Comparison of ENCODE assay signal across 26 mouse cellular contexts in the genomic region with DNA sequence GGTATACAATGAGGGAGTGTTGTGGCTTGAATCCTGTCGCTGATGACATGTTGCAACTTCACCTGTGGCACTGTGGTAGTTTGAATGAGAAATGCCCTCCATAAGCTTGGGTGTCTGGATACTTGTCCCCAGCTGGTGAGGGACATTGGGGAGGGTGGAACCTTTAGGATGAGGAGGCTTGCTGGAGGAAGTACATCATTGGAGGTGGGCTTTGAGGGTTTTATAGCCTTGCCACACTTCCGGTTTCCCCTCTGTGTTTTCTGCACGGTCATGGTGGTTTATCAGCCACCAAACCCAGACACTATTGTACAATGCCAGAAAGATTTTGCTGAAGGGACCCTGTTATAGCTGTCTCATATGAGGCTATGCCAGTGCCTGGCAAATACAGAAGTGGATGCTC. TPM values are rescaled to one million over a fixed set of nuclear protein-coding genes. Genes with fewer than 3 reads are reported as not detected.
DNase-seq lines count a peak whose midpoint lies in the region; ATAC-seq and TF ChIP-seq lines count a peak whose summit lies in the region.
"Had no signal": no experiment of that assay in that cellular context is flagged by ENCODE, and none has a peak within 500 bp of the region (broad histone marks: within the 10 kb centered on the region; RNA-seq: fewer than 3 reads in every experiment).

No protein-coding gene starts in this region.

- no peaks in the 10 kb centered on the region for H3K36me3 ChIP-seq in G1E (replicated peaks)
- H3K36me3 ChIP-seq: embryonic facial prominence, embryonic 10.5 days; embryonic facial prominence, embryonic 13.5 days; forebrain, embryonic 12.5 days; forebrain, embryonic 15.5 days; heart, embryonic 12.5 days; heart, embryonic 15.5 days; hindbrain, embryonic 15.5 days had no signal

- H3K27me3 ChIP-seq in G1E (ENCODE audit: insufficient read depth, low read length) = peaks cover 45% of the 10 kb centered on the region
- H3K27me3 ChIP-seq: embryonic facial prominence, embryonic 13.5 days; forebrain, embryonic 12.5 days; forebrain, embryonic 15.5 days; heart, embryonic 12.5 days; heart, embryonic 15.5 days; hindbrain, embryonic 15.5 days had no signal

- H3K4me3 ChIP-seq in G1E (ENCODE audit: low read depth, low read length) = peak overlapping the region; percentile 3; the same call in 1 of the 2 replicates
- H3K4me3 ChIP-seq: embryonic facial prominence, embryonic 10.5 days; embryonic facial prominence, embryonic 13.5 days; erythroblast, embryonic 14.5 days; forebrain, embryonic 12.5 days; forebrain, embryonic 15.5 days; heart, embryonic 12.5 days; heart, embryonic 15.5 days; hindbrain, embryonic 15.5 days had no signal

- no peaks in the 10 kb centered on the region for H3K9me3 ChIP-seq in G1E (replicated peaks)
- H3K9me3 ChIP-seq: embryonic facial prominence, embryonic 10.5 days; embryonic facial prominence, embryonic 13.5 days; forebrain, embryonic 12.5 days; forebrain, embryonic 15.5 days; heart, embryonic 12.5 days; heart, embryonic 15.5 days; hindbrain, embryonic 15.5 days had no signal

- TF ChIP-seq CTCF in G1E (IDR thresholded peaks at IDR 0.05; ENCODE audit: low read depth, low read length) = no peak

- peaks cover 20% of the 10 kb centered on the region for H3K4me1 ChIP-seq in G1E (ENCODE audit: insufficient read depth, low read depth, low read length)
- H3K4me1 ChIP-seq: forebrain, embryonic 12.5 days; forebrain, embryonic 15.5 days; heart, embryonic 12.5 days; heart, embryonic 15.5 days; hindbrain, embryonic 15.5 days had no signal

- ATAC-seq in G1E (ENCODE audit: extremely low read depth, insufficient number of reproducible peaks, low FRiP score, poor library complexity, severe bottlenecking) = peak; percentile 66; the same call in 1 of the 2 replicates
- ATAC-seq in hematopoietic stem cell, adult 5-6 weeks (replicated peaks in 1 of 2; ENCODE audit: insufficient read depth in 1 of 2, low FRiP score in 2 of 2, low TSS enrichment in 1 of 2, low read depth in 1 of 2, poor library complexity in 2 of 2, severe bottlenecking in 2 of 2) = peak; percentile 76 to 89
- peak; percentile 93 for ATAC-seq in megakaryocyte progenitor cell, adult 5-6 weeks (replicated peaks; ENCODE audit: poor library complexity)
- ATAC-seq: forebrain, embryonic 15.5 days; intestine, postnatal 0 days; Patski had no signal

- DNase-seq in G1E (ENCODE audit: low spot score) = peak; percentile 19
- DNase-seq in MEL-GATA-1-ER (ENCODE audit: extremely low read depth, low read depth) = peak; percentile 39
- no peak for DNase-seq in layer of hippocampus, adult 11-12 months (ENCODE audit: low spot score)
- no peak for DNase-seq in retina, embryonic 14.5 days (ENCODE audit: low spot score)
- DNase-seq in embryo, embryonic 9.5 days (ENCODE audit: extremely low spot score) = no peak
- DNase-seq: adrenal gland, postnatal 10 days; adrenal gland, postnatal 36 days; cerebellum, adult 18-20 months; cerebellum, adult 9-10 months; cerebellum, postnatal 14 days; gastrocnemius, postnatal 10 days; heart, adult 18-20 months; heart, postnatal 10 days; heart, postnatal 36 days had no signal

RNA-seq across cellular contexts. Expression of a gene that starts 54.3 kb away (rescaled TPM):
- total RNA-seq in G1E (2014; fragmentation: Nextera tagmentation) (6.1 and 7.4 TPM in 2 replicates), G1E (2017) (15.7 and 17.7 TPM in 2 replicates)
- polyA plus RNA-seq in G1E (2012) = 2.0 TPM in 2 replicates
- 247 and 272 TPM in 2 replicates for total RNA-seq in hematopoietic stem cell, adult 5-6 weeks (2017)
- total RNA-seq in megakaryocyte progenitor cell, adult 5-6 weeks (2015) = 20.9 and 26.9 TPM in 2 replicates
- total RNA-seq in megakaryocyte progenitor cell, adult 5-6 weeks (2017) = 46.0 and 55.8 TPM in 2 replicates
- polyA plus RNA-seq: erythroblast, embryonic 14.5 days; Patski had no signal

Comparison
In these comparisons a context has a peak if more than half of its experiments do, and no peak if none do; other contexts are left out.
1. DNase-seq: peak in G1E (single experiment) and MEL-GATA-1-ER (single experiment); none in layer of hippocampus, adult 11-12 months (single experiment), retina, embryonic 14.5 days (single experiment) and embryo, embryonic 9.5 days (single experiment).
2. Peak in every context shown above with its lines, with median percentiles within 50 percentile points of each other: ATAC-seq.